Mouse (Mus musculus) midbrain, embryonic 10.5 days (tissue): ENCODE measurements around the gene Stox2. TPM values are rescaled to one million over a fixed set of nuclear protein-coding genes. Genes with fewer than 3 reads are reported as not detected.

Source experiments
- DNase-seq: peaks from one replicate; pipeline ENCODE4 v3.0.0-alpha.2; 2017; ENCODE audit warnings: low spot score
- H3K27ac ChIP-seq: fragments of 300-500 bp; sonication (generic); replicated peaks from 2 replicates; pipeline ENCODE4 v1.5.1; 2016; ENCODE audit warnings: mild to moderate bottlenecking
- H3K27me3 ChIP-seq: fragments of 300-500 bp; sonication (generic); 2 replicates; pipeline ENCODE4 v1.6.1; 2016; ENCODE audit warnings: low read depth, mild to moderate bottlenecking; ENCODE audit not compliant: poor library complexity, severe bottlenecking
- H3K36me3 ChIP-seq: fragments of 300-500 bp; sonication (generic); 2 replicates; pipeline ENCODE4 v1.6.1; 2016; ENCODE audit warnings: mild to moderate bottlenecking, moderate library complexity
- H3K4me1 ChIP-seq: fragments of 300-500 bp; sonication (generic); 2 replicates; pipeline ENCODE4 v1.6.1; 2016
- H3K4me3 ChIP-seq: fragments of 300-500 bp; sonication (generic); 2 replicates; pipeline ENCODE4 v1.5.1; 2016; ENCODE audit warnings: mild to moderate bottlenecking, moderate library complexity
- H3K9me3 ChIP-seq: fragments of 300-500 bp; sonication (generic); replicated peaks from 2 replicates; pipeline ENCODE4 v1.6.1; 2016; ENCODE audit warnings: mild to moderate bottlenecking
- WGBS: fragments of 180-500 bp; shearing (Covaris S2); methylation state at CpG from one replicate; pipeline ENCODE4 v1.1.7; 2016; 5-methylcytosine and 5-hydroxymethylcytosine counted together
- polyA plus RNA-seq: library from polyadenylated mRNA; unstranded; fragments of >200 nt; fragmentation: Nextera tagmentation; extraction: Ambion mirVana; gene quantifications from 2 replicates; pipeline ENCODE4 v1.2.1, GENCODE M21; 2016

Stox2 gene
- polyA plus RNA-seq, 1 experiment from 2014 or later: 22.2 TPM

DNA sequence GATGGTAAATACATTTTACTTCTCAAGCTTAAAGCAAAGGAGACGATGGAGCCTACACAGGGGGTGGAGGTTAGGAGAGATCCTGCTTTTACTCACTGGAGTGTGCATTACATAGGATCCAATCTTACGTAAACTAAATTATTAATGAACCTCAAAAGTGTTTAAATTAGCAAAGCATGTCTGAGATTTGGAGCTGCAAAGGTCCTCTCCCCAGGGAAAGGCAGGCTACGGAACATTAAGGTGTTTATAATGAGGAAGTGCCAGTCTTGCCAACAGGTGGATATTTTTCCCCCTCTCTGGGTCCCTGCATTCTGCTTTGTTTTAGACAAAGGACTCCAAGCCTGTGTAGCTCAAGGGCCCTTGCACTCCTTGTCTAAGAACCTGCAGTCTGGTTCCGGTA is 205.3 kb downstream of the Stox2 start:
- Histone ChIP-seq H3K27me3 (no peaks in the 10 kb centered on the region), H3K36me3 (no peaks in the 10 kb centered on the region), H3K9me3 (no peaks in the 10 kb centered on the region), H3K27ac (peak overlapping the region; percentile 84), H3K4me3 (peak overlapping the region; percentile 48), H3K4me1 (peaks cover 80% of the 10 kb centered on the region)
- DNase-seq: no peak
- WGBS: 54% methylated on average over 4 of the region's 4 CpGs

DNA sequence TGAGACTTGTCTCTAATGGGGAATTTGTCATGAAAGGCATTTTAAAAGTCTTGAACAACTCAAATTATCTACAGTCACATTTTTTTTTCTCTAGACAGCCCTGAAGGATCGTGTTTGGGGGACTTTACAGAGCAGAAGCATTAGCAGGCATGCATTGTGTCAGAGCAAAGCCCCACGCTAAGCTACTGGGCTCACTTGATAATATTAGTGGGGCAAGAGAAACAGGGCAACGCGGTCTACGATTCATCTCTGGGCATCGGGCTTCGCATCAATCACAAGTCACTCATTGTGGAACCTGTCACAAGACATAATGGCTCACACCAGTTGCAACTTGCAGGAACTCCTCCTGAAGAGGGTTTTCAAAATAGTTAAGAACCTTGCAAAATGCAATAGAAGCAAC is 205.9 kb downstream of the Stox2 start:
- peak overlapping the region; percentile 48 for H3K4me3 ChIP-seq
- H3K4me1 ChIP-seq: peaks cover 74% of the 10 kb centered on the region
- H3K36me3 ChIP-seq: no peaks in the 10 kb centered on the region
- no peaks in the 10 kb centered on the region for H3K9me3 ChIP-seq
- WGBS: 28% methylated on average over 7 of the region's 7 CpGs
- peak; percentile 48 for DNase-seq
- H3K27ac ChIP-seq: peak overlapping the region; percentile 84
- no peaks in the 10 kb centered on the region for H3K27me3 ChIP-seq

DNA sequence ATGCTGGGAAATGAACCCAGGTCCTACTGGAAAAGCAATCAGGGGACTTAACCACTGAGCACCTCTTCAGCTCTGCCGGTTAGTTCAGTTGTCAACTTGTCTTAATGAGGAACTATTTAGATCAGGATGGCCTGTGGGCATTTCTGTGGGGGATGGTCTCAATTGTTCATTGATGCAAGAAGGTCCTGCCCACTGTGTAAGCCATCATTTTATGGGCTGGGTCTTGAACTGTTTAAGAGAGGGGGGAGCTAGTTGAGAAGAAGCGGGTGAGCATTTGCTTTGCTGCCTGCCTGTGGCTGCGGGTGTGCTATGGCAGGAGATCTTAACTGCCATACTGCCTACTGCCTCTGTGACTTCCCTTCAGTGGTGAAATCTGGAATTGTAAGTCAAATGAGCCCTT is 214.1 kb downstream of the Stox2 start:
- 79% methylated on average over 3 of the region's 3 CpGs for WGBS
- Histone ChIP-seq H3K4me3 (no peak overlapping the region), H3K27ac (no peak overlapping the region), H3K36me3 (peaks cover 9% of the 10 kb centered on the region), H3K4me1 (peaks cover 21% of the 10 kb centered on the region), H3K9me3 (no peaks in the 10 kb centered on the region), H3K27me3 (no peaks in the 10 kb centered on the region)
- DNase-seq: no peak

DNA sequence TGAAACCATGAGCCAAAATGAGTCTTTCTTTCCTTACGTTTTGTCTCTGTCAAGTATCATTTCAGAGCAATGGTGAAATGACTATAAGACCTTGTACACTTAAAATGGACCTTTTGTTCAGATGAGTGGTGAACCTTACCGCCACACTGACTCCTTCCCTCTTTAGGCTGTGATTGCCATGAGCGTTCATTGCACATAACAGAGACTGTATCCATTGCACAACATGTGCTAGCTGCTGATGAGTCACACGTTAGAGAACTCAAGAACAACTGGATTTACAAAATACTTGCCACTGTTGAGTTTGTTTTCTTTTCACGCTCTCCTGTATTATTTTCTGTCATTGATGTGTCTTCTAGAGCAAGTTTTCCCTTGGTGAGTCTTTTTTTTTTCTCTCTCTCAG is 216.1 kb downstream of the Stox2 start:
- 94% methylated on average over 5 of the region's 5 CpGs for WGBS
- H3K9me3 ChIP-seq: no peaks in the 10 kb centered on the region
- no peaks in the 10 kb centered on the region for H3K27me3 ChIP-seq
- no peak overlapping the region for H3K4me3 ChIP-seq
- peaks cover 13% of the 10 kb centered on the region for H3K36me3 ChIP-seq
- no peak overlapping the region for H3K27ac ChIP-seq
- no peak for DNase-seq
- H3K4me1 ChIP-seq: peaks cover 18% of the 10 kb centered on the region

DNA sequence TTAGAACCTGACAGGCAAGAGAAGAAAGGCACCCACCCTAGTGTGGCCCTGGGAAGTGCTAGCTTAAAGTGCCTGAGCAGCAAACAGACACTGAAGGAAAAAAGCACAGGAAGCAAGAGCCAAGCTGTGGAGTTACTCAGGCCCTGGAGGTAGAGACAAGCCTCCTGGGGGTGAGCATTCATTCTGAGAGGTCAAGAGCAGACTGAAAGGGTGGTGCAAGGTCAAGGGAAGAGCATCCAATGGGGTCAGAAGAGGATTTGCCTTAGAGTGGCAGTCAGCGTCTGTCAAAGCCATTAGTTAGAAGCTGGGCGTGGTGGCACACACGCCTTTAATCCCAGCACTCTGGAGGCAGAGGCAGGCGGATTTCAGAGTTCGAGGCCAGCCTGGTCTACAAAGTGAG is 224.3 kb downstream of the Stox2 start:
- WGBS: 61% methylated on average over 5 of the region's 5 CpGs
- H3K4me1 ChIP-seq: peaks cover 58% of the 10 kb centered on the region
- H3K27ac ChIP-seq: 0 out of 2 replicates have a peak overlapping the region, but pooled peaks have one; percentile 25
- no peak overlapping the region for H3K4me3 ChIP-seq
- no peaks in the 10 kb centered on the region for H3K27me3 ChIP-seq
- no peak for DNase-seq
- H3K36me3 ChIP-seq: peaks cover 16% of the 10 kb centered on the region
- H3K9me3 ChIP-seq: no peaks in the 10 kb centered on the region

DNA sequence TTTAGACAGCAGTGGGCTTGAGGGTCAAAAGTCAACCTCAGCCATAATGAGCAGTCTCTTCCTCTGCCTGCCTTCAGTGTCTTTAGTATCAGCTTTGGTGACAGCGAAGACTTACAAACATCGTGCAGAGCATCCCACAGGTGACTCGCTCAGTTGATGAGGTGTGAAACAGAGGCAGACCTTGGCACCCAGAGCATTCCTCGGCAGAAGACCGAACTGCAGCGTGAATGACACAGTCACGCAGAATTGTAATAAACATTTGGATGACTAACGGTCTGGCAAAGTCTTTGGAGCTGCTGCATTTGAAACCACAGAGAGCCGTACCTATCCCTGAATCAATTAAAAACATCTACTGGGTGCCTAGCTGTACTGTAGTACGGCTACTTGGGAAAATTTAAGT is 225.0 kb downstream of the Stox2 start:
- Histone ChIP-seq H3K9me3 (no peaks in the 10 kb centered on the region), H3K36me3 (peaks cover 16% of the 10 kb centered on the region), H3K27ac (peak overlapping the region; percentile 75; the same call in 1 of the 2 replicates), H3K27me3 (no peaks in the 10 kb centered on the region), H3K4me1 (peaks cover 58% of the 10 kb centered on the region), H3K4me3 (no peak overlapping the region)
- DNase-seq: no peak
- 75% methylated on average over 10 of the region's 10 CpGs for WGBS

DNA sequence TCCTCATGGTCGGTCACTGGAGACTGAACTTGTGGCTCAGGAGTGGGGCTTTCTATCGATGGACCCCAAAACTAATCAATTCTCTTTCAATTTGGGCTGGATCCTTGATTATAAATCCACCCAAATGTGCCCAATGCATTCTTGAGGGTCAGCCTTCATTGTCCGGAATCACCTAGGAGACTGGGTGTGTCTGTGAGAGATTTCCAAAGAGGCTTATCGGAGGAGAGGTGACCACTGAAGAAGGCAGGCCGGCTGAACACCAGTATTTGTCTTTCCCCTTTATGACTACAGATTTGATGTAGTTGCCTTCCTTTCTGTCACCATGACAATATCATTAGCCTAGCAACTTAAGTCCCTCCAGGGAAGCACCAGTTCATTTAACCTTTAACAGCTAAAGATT is 225.8 kb downstream of the Stox2 start:
- peak overlapping the region; percentile 75; the same call in 1 of the 2 replicates for H3K27ac ChIP-seq
- H3K4me1 ChIP-seq: peaks cover 62% of the 10 kb centered on the region
- peaks cover 11% of the 10 kb centered on the region for H3K36me3 ChIP-seq
- 33% methylated on average over 5 of the region's 5 CpGs for WGBS
- H3K9me3 ChIP-seq: no peaks in the 10 kb centered on the region
- H3K4me3 ChIP-seq: peak overlapping the region; percentile 14; the same call in 1 of the 2 replicates
- no peaks in the 10 kb centered on the region for H3K27me3 ChIP-seq
- DNase-seq: peak; percentile 53

DNA sequence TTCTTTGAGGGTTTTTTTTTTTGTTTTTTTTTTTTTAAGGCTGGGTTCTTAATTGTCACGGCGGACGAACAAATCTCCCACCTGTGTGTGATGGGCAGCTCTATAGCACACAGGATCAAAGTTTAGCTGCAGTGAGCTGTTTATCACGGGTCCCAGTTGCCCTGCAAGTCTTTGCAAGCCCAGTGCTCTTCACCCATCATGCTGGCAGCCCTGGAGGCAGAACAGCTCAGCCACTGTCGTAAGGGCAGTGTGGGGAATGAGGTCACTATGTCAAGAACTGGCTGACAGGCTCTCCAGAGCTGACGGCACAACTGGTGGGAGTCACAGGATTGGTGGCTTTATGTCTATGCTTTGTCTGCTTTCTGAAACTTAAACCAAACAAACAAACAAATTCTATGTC is 227.6 kb downstream of the Stox2 start:
- Histone ChIP-seq H3K27ac (peak overlapping the region; percentile 75), H3K4me3 (no peak overlapping the region), H3K27me3 (no peaks in the 10 kb centered on the region), H3K36me3 (peaks cover 8% of the 10 kb centered on the region), H3K9me3 (no peaks in the 10 kb centered on the region), H3K4me1 (peaks cover 62% of the 10 kb centered on the region)
- DNase-seq: peak; percentile 43
- 35% methylated on average over 6 of the region's 6 CpGs for WGBS

DNA sequence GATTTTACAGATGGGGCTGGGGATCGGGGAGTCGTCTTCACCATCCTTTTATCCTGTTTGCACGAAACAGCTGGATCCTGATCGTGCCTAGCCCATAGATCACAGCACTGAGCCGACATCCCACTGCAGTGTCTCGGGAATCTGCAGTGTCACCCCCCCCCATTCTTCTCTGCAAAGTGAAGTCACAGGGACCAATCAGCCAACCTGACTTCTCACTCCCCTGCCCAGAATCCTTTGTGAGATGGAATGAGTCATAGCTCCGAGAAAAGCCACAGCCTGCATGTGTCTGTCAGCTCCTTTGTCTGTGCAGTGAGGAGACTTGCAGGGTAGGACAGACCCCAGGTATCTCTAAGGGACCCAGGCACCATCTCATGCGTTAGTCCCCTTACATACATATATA is 228.1 kb downstream of the Stox2 start:
- Histone ChIP-seq H3K27ac (peak overlapping the region; percentile 75), H3K4me1 (peaks cover 60% of the 10 kb centered on the region), H3K4me3 (no peak overlapping the region), H3K36me3 (peaks cover 6% of the 10 kb centered on the region), H3K9me3 (no peaks in the 10 kb centered on the region), H3K27me3 (no peaks in the 10 kb centered on the region)
- 34% methylated on average over 8 of the region's 8 CpGs for WGBS
- DNase-seq: peak; percentile 56

DNA sequence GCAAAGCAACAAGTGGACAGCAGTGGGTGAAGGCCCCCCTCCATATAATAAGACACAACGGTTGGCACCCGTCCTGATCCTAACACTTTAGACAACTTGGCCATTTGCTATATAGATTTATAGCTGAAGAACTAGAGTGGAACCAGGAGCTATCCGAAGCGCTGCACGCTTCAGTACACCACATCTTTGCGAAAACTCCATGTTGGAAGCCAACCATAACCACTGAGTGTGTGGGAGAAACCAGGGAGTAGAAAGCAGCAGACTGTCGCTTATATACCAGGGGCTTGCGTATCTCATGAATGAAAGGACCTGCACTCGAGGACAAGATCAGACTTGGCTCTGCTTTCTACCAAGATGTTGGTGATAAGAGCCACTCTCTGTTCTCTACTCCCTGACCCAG is 234.0 kb downstream of the Stox2 start:
- DNase-seq: no peak
- Histone ChIP-seq H3K4me3 (no peak overlapping the region), H3K27me3 (no peaks in the 10 kb centered on the region), H3K36me3 (no peaks in the 10 kb centered on the region), H3K9me3 (no peaks in the 10 kb centered on the region), H3K4me1 (peaks cover 7% of the 10 kb centered on the region), H3K27ac (no peak overlapping the region)
- WGBS: 94% methylated on average over 9 of the region's 9 CpGs

DNA sequence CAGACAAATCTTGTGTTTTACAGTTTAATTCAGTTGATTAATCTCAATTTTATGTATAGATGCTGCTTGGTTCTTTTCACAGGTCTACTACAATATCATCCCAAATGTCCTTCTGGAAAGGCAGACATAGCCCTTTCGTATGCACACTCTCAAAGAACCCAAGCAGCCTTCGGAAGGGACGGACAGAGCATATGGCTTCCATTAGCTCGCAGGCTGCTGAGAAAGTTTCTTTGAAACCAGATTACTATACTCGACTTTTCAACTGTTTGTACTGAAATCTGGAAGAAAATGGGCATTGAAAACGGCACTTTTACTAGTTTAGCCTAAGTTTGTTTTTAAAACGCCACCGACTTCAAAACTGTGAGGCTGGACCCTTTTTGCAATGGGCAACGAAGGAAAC is 234.9 kb downstream of the Stox2 start:
- WGBS: 77% methylated on average over 9 of the region's 9 CpGs
- Histone ChIP-seq H3K9me3 (no peaks in the 10 kb centered on the region), H3K4me3 (no peak overlapping the region), H3K27me3 (no peaks in the 10 kb centered on the region), H3K36me3 (no peaks in the 10 kb centered on the region), H3K27ac (no peak overlapping the region), H3K4me1 (peaks cover 13% of the 10 kb centered on the region)
- DNase-seq: no peak

DNA sequence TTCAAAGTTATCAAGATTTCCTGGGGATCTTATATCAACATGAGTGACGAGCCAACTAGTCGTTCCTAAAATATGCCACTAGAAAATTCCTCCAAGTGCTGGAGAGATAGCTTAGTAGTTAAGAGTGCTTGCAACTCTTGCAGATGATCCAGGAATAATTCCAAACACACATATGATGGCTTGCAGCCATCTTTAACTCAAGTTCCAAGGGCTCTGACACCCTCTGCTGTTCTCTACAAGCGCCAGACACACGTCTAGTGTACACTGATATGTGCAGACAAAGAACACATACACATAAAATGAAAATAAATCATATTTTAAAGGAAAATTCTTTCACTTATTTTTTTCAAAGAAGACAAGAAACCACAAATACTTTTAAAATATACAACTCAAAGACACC is 237.9 kb downstream of the Stox2 start:
- DNase-seq: no peak
- Histone ChIP-seq H3K27me3 (no peaks in the 10 kb centered on the region), H3K36me3 (0 out of 2 replicates have a peak, but pooled peaks cover 8% of the 10 kb centered on the region), H3K27ac (no peak overlapping the region), H3K4me3 (no peak overlapping the region), H3K9me3 (peaks cover 6% of the 10 kb centered on the region; the same call in 1 of the 2 replicates), H3K4me1 (peaks cover 24% of the 10 kb centered on the region)
- WGBS: 94% methylated on average over 4 of the region's 4 CpGs

DNA sequence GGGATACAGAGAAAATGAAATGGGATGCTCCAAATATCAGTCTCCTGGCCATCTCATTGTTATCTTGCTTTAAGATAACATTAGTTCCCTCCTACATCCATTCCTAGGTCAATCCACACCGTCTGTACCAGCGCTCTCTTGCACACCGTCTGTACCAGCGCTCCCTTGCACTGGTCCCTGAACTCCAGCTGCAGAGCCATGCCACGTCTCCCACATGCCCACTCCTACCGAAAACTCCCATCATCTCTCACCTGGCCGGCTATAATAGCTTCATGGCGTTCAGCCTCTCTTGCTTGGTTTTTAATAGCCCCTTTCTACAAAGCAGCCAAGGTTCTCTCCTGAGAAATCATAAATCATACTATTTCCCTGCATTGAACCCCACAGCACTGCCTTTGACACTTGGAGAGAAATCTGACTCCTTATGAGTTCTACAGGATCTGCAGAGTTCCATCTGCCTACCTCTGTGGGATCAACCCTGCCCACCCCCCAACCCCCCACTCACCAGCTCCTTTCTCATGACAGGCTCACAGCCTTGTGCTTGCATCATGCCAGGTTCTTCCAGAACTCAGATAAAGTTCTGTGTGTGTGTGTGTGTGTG is 239.4 kb downstream of the Stox2 start:
- Histone ChIP-seq H3K27ac (no peak overlapping the region), H3K4me1 (peaks cover 24% of the 10 kb centered on the region), H3K9me3 (peaks cover 6% of the 10 kb centered on the region; the same call in 1 of the 2 replicates), H3K4me3 (no peak overlapping the region), H3K27me3 (no peaks in the 10 kb centered on the region), H3K36me3 (peaks cover 18% of the 10 kb centered on the region)
- 87% methylated on average over 8 of the region's 8 CpGs for WGBS
- DNase-seq: no peak
